Mouse (Mus musculus) heart, postnatal 0 days (tissue): ENCODE measurements around the gene Prr5l. TPM values are rescaled to one million over a fixed set of nuclear protein-coding genes. Genes with fewer than 3 reads are reported as not detected.

Experiments used
- ATAC-seq: fragments of 200-750 bp; cut with Nextera tagmentation; 2 replicates; pipeline ENCODE4 v1.8.0; 2017; ENCODE audit warnings: low read depth, moderate number of reproducible peaks, moderate library complexity; ENCODE audit not compliant: insufficient read depth
- DNase-seq: peaks from one replicate; pipeline ENCODE4 v3.0.0-alpha.2; 2016; ENCODE audit warnings: low spot score
- H3K27ac ChIP-seq: fragments of 300-500 bp; sonication (generic); 2 replicates; pipeline ENCODE4 v1.5.1; 2014; ENCODE audit warnings: low read depth, mild to moderate bottlenecking
- H3K27me3 ChIP-seq: fragments of 300-500 bp; sonication (generic); 2 replicates; pipeline ENCODE4 v1.6.1; 2014; ENCODE audit warnings: low read length, mixed read lengths; ENCODE audit not compliant: control insufficient read depth, insufficient read depth
- H3K36me3 ChIP-seq: fragments of 300-500 bp; sonication (generic); replicated peaks from 2 replicates; pipeline ENCODE4 v1.6.1; 2014; ENCODE audit warnings: low read length, mixed read lengths; ENCODE audit not compliant: control insufficient read depth, insufficient read depth
- H3K4me1 ChIP-seq: fragments of 300-500 bp; sonication (generic); 2 replicates; pipeline ENCODE4 v1.6.1; 2014; ENCODE audit warnings: antibody characterized with exemption; ENCODE audit not compliant: control insufficient read depth, insufficient read depth
- H3K4me2 ChIP-seq: fragments of 300-500 bp; sonication (generic); 2 replicates; pipeline ENCODE4 v1.6.1; 2014; ENCODE audit warnings: low read depth, mild to moderate bottlenecking, low read length, moderate library complexity
- H3K4me3 ChIP-seq: fragments of 300-500 bp; sonication (generic); 2 replicates; pipeline ENCODE4 v1.5.1; 2014; ENCODE audit warnings: low read depth, low read length
- H3K9ac ChIP-seq: fragments of 300-500 bp; sonication (generic); replicated peaks from 2 replicates; pipeline ENCODE4 v1.6.1; 2014; ENCODE audit warnings: low read depth, low read length, mixed read lengths
- H3K9me3 ChIP-seq: fragments of 300-500 bp; sonication (generic); replicated peaks from 2 replicates; pipeline ENCODE4 v1.6.1; 2016; ENCODE audit warnings: low read length; ENCODE audit not compliant: control insufficient read depth
- CTCF ChIP-seq: IDR thresholded peaks from 2 replicates; pipeline ENCODE4 v1.5.1; 2016; ENCODE audit warnings: antibody characterized with exemption, control low read depth, low read depth
- EP300 ChIP-seq: IDR thresholded peaks from 2 replicates; pipeline ENCODE4 v1.6.1; 2016; ENCODE audit warnings: antibody characterized with exemption, low read depth
- WGBS: fragments of 180-500 bp; shearing (Covaris S2); extraction: QIAGEN DNeasy Blood & Tissue Kit; methylation state at CpG from one replicate; pipeline ENCODE4 v1.1.7; 2014; 5-methylcytosine and 5-hydroxymethylcytosine counted together
- polyA plus RNA-seq: library from polyadenylated mRNA; unstranded; fragments of >200 nt; fragmentation: Nextera tagmentation; extraction: Ambion mirVana; gene quantifications from 2 replicates; pipeline ENCODE4 v1.2.1, GENCODE M21; 2015
- total RNA-seq: library from RNA; depleted of rRNA; stranded (reverse); fragments of >200 nt; gene quantifications from 2 replicates; pipeline ENCODE4 v1.2.3, GENCODE M21; 2014; ENCODE audit warnings: low replicate concordance; rRNA removed

The Prr5l gene
- total RNA-seq (3.7 and 16.1 TPM in 2 replicates), polyA plus RNA-seq (2.9 and 3.7 TPM in 2 replicates)

DNA sequence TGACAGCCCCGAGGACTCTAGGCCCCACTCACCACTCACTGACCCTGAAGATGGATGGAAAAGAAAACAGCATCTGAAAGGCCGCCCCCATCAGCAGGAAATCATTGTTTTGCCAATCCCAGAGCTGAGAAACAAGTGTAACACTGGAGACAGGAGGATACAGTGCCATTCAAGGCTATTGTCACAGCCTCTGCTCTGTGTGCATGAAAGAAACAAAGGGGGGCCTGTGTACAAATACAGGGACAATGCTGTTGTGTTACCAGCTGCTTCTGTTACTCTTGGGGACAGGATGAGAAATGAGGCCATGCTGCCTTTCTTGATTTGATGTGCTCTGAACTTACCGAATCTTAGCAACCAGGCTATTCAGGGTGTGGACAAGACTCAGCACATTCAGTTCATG lies at the start of gene Prr5l:
Gene Prr5l, minus strand, starts transcription at position 30 of the 400 bp plus-strand sequence.
- ATAC-seq = no peak
- 35% methylated on average over 3 of the region's 3 CpGs for WGBS
- TF ChIP-seq CTCF = no peak
- no peak for TF ChIP-seq EP300

DNA sequence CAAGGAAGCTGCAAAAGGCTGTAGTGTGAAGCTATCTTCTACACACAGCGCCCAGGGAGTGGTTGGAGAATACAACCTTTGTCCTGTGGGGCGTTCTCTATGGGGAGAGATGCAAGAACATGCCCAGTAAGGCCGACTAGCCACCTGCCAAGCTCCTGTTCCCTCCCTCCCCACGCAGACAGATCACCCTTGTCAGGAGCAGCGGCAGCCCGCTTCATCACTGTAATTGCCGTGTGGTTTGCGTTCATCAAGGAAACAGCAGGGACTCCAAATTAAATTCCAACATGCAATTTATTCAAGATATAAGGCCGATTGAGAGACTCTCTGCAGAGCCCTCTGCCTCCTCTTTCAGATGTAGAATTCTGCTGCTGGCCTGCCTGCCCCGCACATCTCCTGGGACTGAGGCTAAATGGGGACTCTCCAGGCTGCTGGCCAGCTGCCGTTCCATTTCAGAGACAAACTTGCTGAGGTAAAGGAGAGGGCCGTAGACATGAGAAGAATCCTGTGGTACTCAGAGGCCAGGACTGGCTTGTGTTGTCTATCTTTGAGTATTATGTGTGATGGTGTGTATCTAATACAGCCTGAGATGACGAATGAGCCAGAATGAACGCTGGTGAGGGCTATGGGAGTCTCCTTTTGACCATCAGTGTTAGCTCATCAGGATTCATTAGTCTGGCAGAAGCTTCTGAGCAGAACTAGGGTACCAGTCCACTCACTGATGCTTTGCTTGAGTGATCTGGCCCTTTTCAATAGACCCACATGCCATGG lies 49.5 kb upstream of the Prr5l start:
- ATAC-seq (no peak), DNase-seq (no peak)
- no peaks in the 10 kb centered on the region for H3K9me3 ChIP-seq
- H3K4me3 ChIP-seq = no peak overlapping the region
- H3K9ac ChIP-seq = no peak overlapping the region
- H3K4me2 ChIP-seq = no peak overlapping the region
- H3K4me1 ChIP-seq = no peaks in the 10 kb centered on the region
- no peak overlapping the region for H3K27ac ChIP-seq
- WGBS = 71% methylated on average over 14 of the region's 14 CpGs
- TF ChIP-seq CTCF (no peak), EP300 (no peak)
- H3K36me3 ChIP-seq = no peaks in the 10 kb centered on the region
- no peaks in the 10 kb centered on the region for H3K27me3 ChIP-seq

More for the DNA sequence above, at the start of gene Prr5l:
- no peak within 1 kb of the TSS for H3K27ac ChIP-seq
- H3K4me2 ChIP-seq = no peak within 1 kb of the TSS
- H3K4me3 ChIP-seq = no peak within 1 kb of the TSS
- no peaks in the 10 kb centered on the region for H3K9me3 ChIP-seq
- no peaks in the 10 kb centered on the region for H3K27me3 ChIP-seq
- H3K9ac ChIP-seq = no peak within 1 kb of the TSS
- DNase-seq = no peak
- H3K4me1 ChIP-seq = peaks cover 10% of the 10 kb centered on the region
- no peaks in the 10 kb centered on the region for H3K36me3 ChIP-seq

DNA sequence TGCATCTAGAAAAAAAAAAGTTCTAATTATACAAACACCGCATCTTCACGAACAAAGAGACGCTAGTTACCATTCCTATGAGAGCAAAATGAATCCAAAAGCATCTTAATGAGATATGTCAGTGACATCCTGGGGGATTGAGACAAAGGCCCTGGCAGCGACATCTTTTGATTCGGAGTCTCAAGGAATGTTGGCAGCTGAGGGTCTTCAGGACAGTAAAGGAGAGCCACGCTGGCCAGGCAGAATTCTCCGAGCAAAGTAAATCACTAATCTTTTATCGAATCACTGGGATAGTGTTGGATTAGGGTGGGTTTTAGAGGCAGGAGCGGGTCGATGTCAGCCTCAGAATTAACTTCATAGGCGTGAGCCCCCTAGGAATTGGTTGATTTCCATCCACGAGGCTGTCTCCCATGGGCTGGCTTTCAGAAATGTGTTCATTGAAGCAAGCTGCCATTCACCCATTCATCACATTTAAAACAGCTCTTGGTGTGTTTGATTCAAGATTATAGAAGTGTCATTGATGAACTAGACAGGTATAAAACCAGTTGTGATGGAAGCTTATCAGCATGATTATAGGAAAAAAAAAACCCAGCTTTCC lies 42.9 kb upstream of the Prr5l start:
- Histone ChIP-seq H3K27me3 (no peaks in the 10 kb centered on the region), H3K36me3 (no peaks in the 10 kb centered on the region), H3K27ac (no peak overlapping the region), H3K4me1 (no peaks in the 10 kb centered on the region), H3K4me2 (no peak overlapping the region), H3K9me3 (no peaks in the 10 kb centered on the region), H3K4me3 (no peak overlapping the region), H3K9ac (no peak overlapping the region)
- 78% methylated on average over 12 of the region's 12 CpGs for WGBS
- ATAC-seq = no peak
- no peak for DNase-seq
- TF ChIP-seq CTCF = no peak
- TF ChIP-seq EP300 = no peak

DNA sequence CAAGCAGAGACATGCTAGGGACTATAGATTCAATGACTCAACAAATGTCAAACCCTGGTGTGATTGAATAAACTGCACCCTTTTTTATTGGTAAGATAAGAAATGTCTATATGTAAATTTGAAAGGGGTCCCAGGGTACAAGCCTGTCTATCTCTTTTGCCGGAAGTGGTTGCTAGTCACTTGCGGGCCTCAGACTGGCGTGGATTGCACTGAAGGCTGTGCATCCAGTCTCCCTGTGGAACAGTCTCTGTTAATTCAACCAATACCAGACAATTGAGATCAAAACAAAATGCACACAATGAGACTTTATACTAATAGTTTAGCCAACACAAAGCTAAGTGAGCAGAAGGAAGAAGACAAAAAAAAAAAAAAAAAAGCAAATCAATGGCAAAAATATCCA lies 42.4 kb upstream of the Prr5l start:
- H3K4me2 ChIP-seq = no peak overlapping the region
- 91% methylated on average over 3 of the region's 3 CpGs for WGBS
- H3K36me3 ChIP-seq = no peaks in the 10 kb centered on the region
- H3K9me3 ChIP-seq = no peaks in the 10 kb centered on the region
- H3K27ac ChIP-seq = no peak overlapping the region
- no peaks in the 10 kb centered on the region for H3K4me1 ChIP-seq
- DNase-seq (no peak), ATAC-seq (no peak)
- no peak overlapping the region for H3K9ac ChIP-seq
- H3K4me3 ChIP-seq = no peak overlapping the region
- TF ChIP-seq EP300 (no peak), CTCF (no peak)
- no peaks in the 10 kb centered on the region for H3K27me3 ChIP-seq

DNA sequence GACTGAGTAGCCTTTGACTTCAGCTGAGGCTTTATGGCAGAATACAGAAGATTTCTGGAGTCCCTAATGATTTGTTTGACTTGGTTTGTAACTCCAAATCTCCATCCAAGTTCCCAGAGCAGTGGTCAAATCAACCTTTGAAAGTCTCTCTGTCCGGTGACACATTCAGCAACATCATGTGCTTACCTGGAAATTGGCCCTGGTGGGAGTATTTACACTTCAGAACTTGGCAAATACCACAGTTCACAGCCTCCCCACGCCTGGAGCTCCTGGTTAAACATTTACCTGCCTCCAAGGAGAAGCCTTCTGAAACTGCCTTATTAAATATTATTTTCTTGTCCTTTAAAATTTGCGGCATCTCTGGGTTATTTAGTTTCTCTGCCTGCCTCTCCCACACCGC lies 40.4 kb upstream of the Prr5l start:
- Histone ChIP-seq H3K9ac (no peak overlapping the region), H3K4me2 (no peak overlapping the region), H3K36me3 (no peaks in the 10 kb centered on the region), H3K4me3 (no peak overlapping the region), H3K27ac (no peak overlapping the region), H3K27me3 (no peaks in the 10 kb centered on the region), H3K4me1 (no peaks in the 10 kb centered on the region), H3K9me3 (no peaks in the 10 kb centered on the region)
- 80% methylated on average over 4 of the region's 4 CpGs for WGBS
- DNase-seq (no peak), ATAC-seq (no peak)
- TF ChIP-seq CTCF (no peak), EP300 (no peak)
